Mouse (Mus musculus): ENCODE data around the gene Cep68. TPM values are rescaled to one million over a fixed set of nuclear protein-coding genes. Genes with fewer than 3 reads are reported as not detected.

Cep68 gene
- 35.9 and 37.3 TPM in 2 replicates for polyA plus RNA-seq (2016; fragmentation: Nextera tagmentation; extraction: Ambion mirVana)

- H3K4me2 ChIP-seq (replicated peaks), result peak within 1 kb of the TSS; percentile 91
- no peaks in the 10 kb centered on the region for H3K9me3 ChIP-seq
- H3K27me3 ChIP-seq, result no peaks in the 10 kb centered on the region
- WGBS, result under 1% methylated on average over 59 of the region's 59 CpGs
- peak within 1 kb of the TSS; percentile 90 for H3K4me3 ChIP-seq
- ATAC-seq (ENCODE audit: low FRiP score, low read depth), result peak; percentile 100
- peak within 1 kb of the TSS; percentile 84 for H3K27ac ChIP-seq (replicated peaks)
- H3K36me3 ChIP-seq, result peaks cover 8% of the 10 kb centered on the region; the same call in 1 of the 2 replicates
- H3K9ac ChIP-seq (replicated peaks), result peak within 1 kb of the TSS; percentile 96
- H3K4me1 ChIP-seq, result peaks cover 26% of the 10 kb centered on the region
These were observed at the start of gene Cep68 for GRCm38 (mm10) chr11:20249296-20250110. TSS of gene Cep68 (minus strand) at chr11:20249429.

GRCm38 (mm10) chr11:20284463-20284862 lies 35.2 kb upstream of the Cep68 start:
- Histone ChIP-seq H3K27me3 (no peaks in the 10 kb centered on the region), H3K4me2 (replicated peaks) (no peak overlapping the region), H3K36me3 (no peaks in the 10 kb centered on the region), H3K9me3 (no peaks in the 10 kb centered on the region), H3K27ac (replicated peaks) (no peak overlapping the region), H3K4me3 (no peak overlapping the region), H3K9ac (replicated peaks) (no peak overlapping the region), H3K4me1 (no peaks in the 10 kb centered on the region)
- no peak for ATAC-seq (ENCODE audit: low FRiP score, low read depth)
- 87% methylated on average over 3 of the region's 3 CpGs for WGBS

GRCm38 (mm10) chr11:20282601-20283219 lies 33.5 kb upstream of the Cep68 start:
- ATAC-seq (ENCODE audit: low FRiP score, low read depth), result no peak
- Histone ChIP-seq H3K27ac (replicated peaks) (no peak overlapping the region), H3K36me3 (no peaks in the 10 kb centered on the region), H3K9ac (replicated peaks) (no peak overlapping the region), H3K4me2 (replicated peaks) (no peak overlapping the region), H3K9me3 (no peaks in the 10 kb centered on the region), H3K27me3 (no peaks in the 10 kb centered on the region), H3K4me3 (no peak overlapping the region), H3K4me1 (no peaks in the 10 kb centered on the region)
- 83% methylated on average over 2 of the region's 2 CpGs for WGBS

GRCm38 (mm10) chr11:20280982-20281381 lies 31.8 kb upstream of the Cep68 start:
- 87% methylated on average over 5 of the region's 5 CpGs for WGBS
- no peak overlapping the region for H3K9ac ChIP-seq (replicated peaks)
- no peak for ATAC-seq (ENCODE audit: low FRiP score, low read depth)
- no peak overlapping the region for H3K27ac ChIP-seq (replicated peaks)
- H3K4me1 ChIP-seq, result no peaks in the 10 kb centered on the region
- H3K9me3 ChIP-seq, result no peaks in the 10 kb centered on the region
- no peak overlapping the region for H3K4me3 ChIP-seq
- H3K4me2 ChIP-seq (replicated peaks), result no peak overlapping the region
- no peaks in the 10 kb centered on the region for H3K27me3 ChIP-seq
- H3K36me3 ChIP-seq, result no peaks in the 10 kb centered on the region

GRCm38 (mm10) chr11:20278702-20279101 lies 29.5 kb upstream of the Cep68 start:
- Histone ChIP-seq H3K27me3 (no peaks in the 10 kb centered on the region), H3K4me3 (no peak overlapping the region), H3K4me2 (replicated peaks) (no peak overlapping the region), H3K27ac (replicated peaks) (no peak overlapping the region), H3K4me1 (no peaks in the 10 kb centered on the region), H3K36me3 (no peaks in the 10 kb centered on the region), H3K9ac (replicated peaks) (no peak overlapping the region), H3K9me3 (no peaks in the 10 kb centered on the region)
- no peak for ATAC-seq (ENCODE audit: low FRiP score, low read depth)
- 78% methylated on average over 5 of the region's 5 CpGs for WGBS

- ATAC-seq (ENCODE audit: low FRiP score, low read depth), result no peak
- H3K4me2 ChIP-seq (replicated peaks), result no peak overlapping the region
- no peaks in the 10 kb centered on the region for H3K4me1 ChIP-seq
- H3K27ac ChIP-seq (replicated peaks), result no peak overlapping the region
- H3K9me3 ChIP-seq, result no peaks in the 10 kb centered on the region
- H3K9ac ChIP-seq (replicated peaks), result no peak overlapping the region
- H3K4me3 ChIP-seq, result no peak overlapping the region
- WGBS, result 73% methylated on average over 2 of the region's 2 CpGs
- H3K27me3 ChIP-seq, result no peaks in the 10 kb centered on the region
- H3K36me3 ChIP-seq, result no peaks in the 10 kb centered on the region
These were observed 27.9 kb upstream of the Cep68 start for GRCm38 (mm10) chr11:20277106-20277505.

GRCm38 (mm10) chr11:20275974-20276373 lies 26.7 kb upstream of the Cep68 start:
- no peak overlapping the region for H3K9ac ChIP-seq (replicated peaks)
- H3K4me2 ChIP-seq (replicated peaks), result no peak overlapping the region
- WGBS, result 62% methylated on average over 2 of the region's 2 CpGs
- H3K9me3 ChIP-seq, result no peaks in the 10 kb centered on the region
- no peak overlapping the region for H3K27ac ChIP-seq (replicated peaks)
- H3K36me3 ChIP-seq, result no peaks in the 10 kb centered on the region
- H3K4me3 ChIP-seq, result no peak overlapping the region
- no peak for ATAC-seq (ENCODE audit: low FRiP score, low read depth)
- no peaks in the 10 kb centered on the region for H3K4me1 ChIP-seq
- H3K27me3 ChIP-seq, result no peaks in the 10 kb centered on the region

GRCm38 (mm10) chr11:20269885-20270284 lies 20.7 kb upstream of the Cep68 start:
- WGBS, result 87% methylated on average over 6 of the region's 6 CpGs

GRCm38 (mm10) chr11:20262628-20263380 lies 13.6 kb upstream of the Cep68 start:
- H3K27me3 ChIP-seq, result no peaks in the 10 kb centered on the region
- H3K9ac ChIP-seq (replicated peaks), result no peak overlapping the region
- H3K4me3 ChIP-seq, result no peak overlapping the region
- H3K27ac ChIP-seq (replicated peaks), result no peak overlapping the region
- no peak overlapping the region for H3K4me2 ChIP-seq (replicated peaks)
- WGBS, result 65% methylated on average over 8 of the region's 8 CpGs
- no peaks in the 10 kb centered on the region for H3K4me1 ChIP-seq
- ATAC-seq (ENCODE audit: low FRiP score, low read depth), result no peak
- H3K36me3 ChIP-seq, result no peaks in the 10 kb centered on the region
- no peaks in the 10 kb centered on the region for H3K9me3 ChIP-seq

More at GRCm38 (mm10) chr11:20269885-20270284, 20.7 kb upstream of the Cep68 start:
- Histone ChIP-seq H3K4me2 (replicated peaks) (no peak overlapping the region), H3K36me3 (no peaks in the 10 kb centered on the region), H3K27me3 (no peaks in the 10 kb centered on the region), H3K4me1 (no peaks in the 10 kb centered on the region), H3K27ac (replicated peaks) (no peak overlapping the region), H3K9me3 (no peaks in the 10 kb centered on the region), H3K9ac (replicated peaks) (no peak overlapping the region), H3K4me3 (no peak overlapping the region)
- no peak for ATAC-seq (ENCODE audit: low FRiP score, low read depth)

GRCm38 (mm10) chr11:20254791-20255190 lies 5.6 kb upstream of the Cep68 start:
- Histone ChIP-seq H3K4me3 (no peak overlapping the region), H3K9ac (replicated peaks) (no peak overlapping the region), H3K27ac (replicated peaks) (no peak overlapping the region), H3K9me3 (no peaks in the 10 kb centered on the region), H3K4me2 (replicated peaks) (no peak overlapping the region), H3K36me3 (no peaks in the 10 kb centered on the region), H3K4me1 (no peaks in the 10 kb centered on the region), H3K27me3 (no peaks in the 10 kb centered on the region)
- WGBS, result 85% methylated on average over 4 of the region's 4 CpGs
- ATAC-seq (ENCODE audit: low FRiP score, low read depth), result no peak

GRCm38 (mm10) chr11:20253088-20253487 lies 3.9 kb upstream of the Cep68 start:
- no peaks in the 10 kb centered on the region for H3K9me3 ChIP-seq
- no peak overlapping the region for H3K4me3 ChIP-seq
- no peaks in the 10 kb centered on the region for H3K36me3 ChIP-seq
- no peaks in the 10 kb centered on the region for H3K27me3 ChIP-seq
- 77% methylated on average over 2 of the region's 2 CpGs for WGBS
- no peak for ATAC-seq (ENCODE audit: low FRiP score, low read depth)
- no peak overlapping the region for H3K9ac ChIP-seq (replicated peaks)
- H3K4me1 ChIP-seq, result peaks cover 5% of the 10 kb centered on the region
- no peak overlapping the region for H3K4me2 ChIP-seq (replicated peaks)
- no peak overlapping the region for H3K27ac ChIP-seq (replicated peaks)

All from midbrain, embryonic 12.5 days (tissue).